Mouse (Mus musculus) monocyte, adult 5-6 weeks (primary cell): ENCODE results near the gene Mpg. TPM values are rescaled to one million over a fixed set of nuclear protein-coding genes. Genes with fewer than 3 reads are reported as not detected.

ENCODE experiments used
- ATAC-seq: fragments of 153-309, 156-312 bp; replicated peaks from 2 replicates; pipeline ENCODE4 v1.8.0; 2017; ENCODE audit warnings: mild to moderate bottlenecking; ENCODE audit not compliant: low TSS enrichment, insufficient number of reproducible peaks, severe bottlenecking, poor library complexity, low FRiP score
- total RNA-seq: library from RNA; stranded (forward); fragments of 200-1000, 200-491, 200-594 nt; gene quantifications from 3 replicates; pipeline ENCODE4 v1.2.3, GENCODE M21; 2017

Mpg gene
- total RNA-seq: 6.3 to 14.3 TPM (median 9.1 TPM) in 3 replicates

GRCm38 (mm10) chr11:32226124-32226871, at the start of gene Mpg:
Gene Mpg (plus strand): TSS chr11:32226505.
- ATAC-seq: peak; percentile 81

- ATAC-seq: no peak
These were observed 47.8 kb upstream of the Mpg start for GRCm38 (mm10) chr11:32178506-32178905.

GRCm38 (mm10) chr11:32181246-32181645, 45.1 kb upstream of the Mpg start:
- ATAC-seq: no peak

GRCm38 (mm10) chr11:32181973-32182868, 44.1 kb upstream of the Mpg start:
- ATAC-seq: 0 out of 2 replicates have a peak, but pooled peaks have one; percentile 68

GRCm38 (mm10) chr11:32184469-32184868, 41.8 kb upstream of the Mpg start:
- ATAC-seq: no peak

GRCm38 (mm10) chr11:32186031-32186430, 40.3 kb upstream of the Mpg start:
- no peak for ATAC-seq

GRCm38 (mm10) chr11:32187256-32187655, 39.0 kb upstream of the Mpg start:
- no peak for ATAC-seq

- ATAC-seq: no peak
These were observed 37.4 kb upstream of the Mpg start for GRCm38 (mm10) chr11:32188881-32189280.

- no peak for ATAC-seq
These were observed 36.9 kb upstream of the Mpg start for GRCm38 (mm10) chr11:32189434-32189833.

- ATAC-seq: no peak
These were observed 36.2 kb upstream of the Mpg start for GRCm38 (mm10) chr11:32190119-32190518.

GRCm38 (mm10) chr11:32190603-32191110, 35.6 kb upstream of the Mpg start:
- no peak for ATAC-seq

GRCm38 (mm10) chr11:32193156-32193555, 33.1 kb upstream of the Mpg start:
- no peak for ATAC-seq

GRCm38 (mm10) chr11:32194086-32194485, 32.2 kb upstream of the Mpg start:
- ATAC-seq: no peak

GRCm38 (mm10) chr11:32194626-32195025, 31.7 kb upstream of the Mpg start:
- no peak for ATAC-seq

GRCm38 (mm10) chr11:32195867-32196540, 30.3 kb upstream of the Mpg start:
- no peak for ATAC-seq

- no peak for ATAC-seq
These were observed 29.6 kb upstream of the Mpg start for GRCm38 (mm10) chr11:32196727-32197126.

GRCm38 (mm10) chr11:32197766-32198165, 28.5 kb upstream of the Mpg start:
- no peak for ATAC-seq

GRCm38 (mm10) chr11:32198256-32198955, 27.9 kb upstream of the Mpg start:
- ATAC-seq: no peak
